Mouse (Mus musculus) hindbrain, embryonic 14.5 days (tissue): ENCODE data around the gene Ceacam19. TPM values are rescaled to one million over a fixed set of nuclear protein-coding genes. Genes with fewer than 3 reads are reported as not detected.

Experiments used
- ATAC-seq: fragments of 200-750 bp; cut with Nextera tagmentation; 2 replicates; pipeline ENCODE4 v1.8.0; 2017; ENCODE audit warnings: moderate number of reproducible peaks, mild to moderate bottlenecking, moderate TSS enrichment, moderate library complexity; ENCODE audit not compliant: low FRiP score
- DNase-seq: peaks from one replicate; pipeline ENCODE4 v3.0.0-alpha.2; 2015; ENCODE audit warnings: low spot score
- H3K27ac ChIP-seq: fragments of 300-500 bp; sonication (generic); 2 replicates; pipeline ENCODE4 v1.5.1; 2014; ENCODE audit warnings: mild to moderate bottlenecking, moderate library complexity
- H3K27me3 ChIP-seq: fragments of 300-500 bp; sonication (generic); 2 replicates; pipeline ENCODE4 v1.6.1; 2014; ENCODE audit warnings: mild to moderate bottlenecking, low read length, mixed read lengths; ENCODE audit not compliant: control insufficient read depth, insufficient read depth
- H3K36me3 ChIP-seq: fragments of 300-500 bp; sonication (generic); replicated peaks from 2 replicates; pipeline ENCODE4 v1.6.1; 2014; ENCODE audit not compliant: control insufficient read depth, insufficient read depth
- H3K4me1 ChIP-seq: fragments of 300-500 bp; sonication (generic); replicated peaks from 2 replicates; pipeline ENCODE4 v1.6.1; 2014; ENCODE audit warnings: antibody characterized with exemption, low read length, mixed read lengths; ENCODE audit not compliant: control insufficient read depth, insufficient read depth
- H3K4me2 ChIP-seq: fragments of 300-500 bp; sonication (generic); replicated peaks from 2 replicates; pipeline ENCODE4 v1.6.1; 2014; ENCODE audit warnings: mild to moderate bottlenecking, moderate library complexity
- H3K4me3 ChIP-seq: fragments of 300-500 bp; sonication (generic); replicated peaks from 2 replicates; pipeline ENCODE4 v1.5.1; 2014; ENCODE audit warnings: mild to moderate bottlenecking, low read length
- H3K9ac ChIP-seq: fragments of 300-500 bp; sonication (generic); 2 replicates; pipeline ENCODE4 v1.6.1; 2014
- H3K9me3 ChIP-seq: fragments of 300-500 bp; sonication (generic); 2 replicates; pipeline ENCODE4 v1.6.1; 2016; ENCODE audit warnings: low read length; ENCODE audit not compliant: control insufficient read depth
- WGBS: fragments of 180-500 bp; shearing (Covaris S2); extraction: QIAGEN DNeasy Blood & Tissue Kit; methylation state at CpG from one replicate; pipeline ENCODE4 v1.1.7; 2014; 5-methylcytosine and 5-hydroxymethylcytosine counted together
- polyA plus RNA-seq: library from polyadenylated mRNA; unstranded; fragments of >200 nt; fragmentation: Nextera tagmentation; extraction: Ambion mirVana; gene quantifications from 2 replicates; pipeline ENCODE4 v1.2.1, GENCODE M21; 2014

The Ceacam19 gene
- polyA plus RNA-seq, 1 experiment from 2014 or later, result not detected

GRCm38 (mm10) chr7:19866490-19866889, 21.3 kb downstream of the Ceacam19 start:
- Histone ChIP-seq H3K9ac (no peak overlapping the region), H3K4me3 (no peak overlapping the region), H3K9me3 (no peaks in the 10 kb centered on the region), H3K27ac (no peak overlapping the region), H3K27me3 (no peaks in the 10 kb centered on the region), H3K4me1 (no peaks in the 10 kb centered on the region), H3K4me2 (no peak overlapping the region), H3K36me3 (no peaks in the 10 kb centered on the region)
- ATAC-seq (no peak), DNase-seq (no peak)
- 91% methylated on average over 6 of the region's 6 CpGs for WGBS

GRCm38 (mm10) chr7:19865246-19866036, 22.3 kb downstream of the Ceacam19 start:
- 86% methylated on average over 8 of the region's 8 CpGs for WGBS
- no peaks in the 10 kb centered on the region for H3K27me3 ChIP-seq
- no peaks in the 10 kb centered on the region for H3K4me1 ChIP-seq
- H3K9ac ChIP-seq, result no peak overlapping the region
- no peak overlapping the region for H3K4me2 ChIP-seq
- no peaks in the 10 kb centered on the region for H3K9me3 ChIP-seq
- no peak overlapping the region for H3K4me3 ChIP-seq
- no peak overlapping the region for H3K27ac ChIP-seq
- DNase-seq (no peak), ATAC-seq (no peak)
- no peaks in the 10 kb centered on the region for H3K36me3 ChIP-seq

- H3K27me3 ChIP-seq, result no peaks in the 10 kb centered on the region
Measured at GRCm38 (mm10) chr7:19864241-19864640, 23.5 kb downstream of the Ceacam19 start.

GRCm38 (mm10) chr7:19861199-19861598, 26.6 kb downstream of the Ceacam19 start, which contains the start of gene Ceacam16:
TSS of gene Ceacam16 (minus strand) at chr7:19861299.
- DNase-seq (no peak), ATAC-seq (no peak)
- Histone ChIP-seq H3K4me2 (no peak within 1 kb of the TSS), H3K27ac (no peak within 1 kb of the TSS), H3K4me3 (no peak within 1 kb of the TSS), H3K9ac (no peak within 1 kb of the TSS), H3K4me1 (no peaks in the 10 kb centered on the region), H3K9me3 (no peaks in the 10 kb centered on the region), H3K27me3 (no peaks in the 10 kb centered on the region), H3K36me3 (no peaks in the 10 kb centered on the region)
- WGBS, result 85% methylated on average over 9 of the region's 9 CpGs

More at GRCm38 (mm10) chr7:19864241-19864640, 23.5 kb downstream of the Ceacam19 start:
- 54% methylated on average over 2 of the region's 2 CpGs for WGBS
- Histone ChIP-seq H3K36me3 (no peaks in the 10 kb centered on the region), H3K27ac (no peak overlapping the region), H3K9ac (no peak overlapping the region), H3K4me2 (no peak overlapping the region), H3K4me3 (no peak overlapping the region), H3K4me1 (no peaks in the 10 kb centered on the region), H3K9me3 (no peaks in the 10 kb centered on the region)
- ATAC-seq, result no peak
- no peak for DNase-seq

- ATAC-seq (no peak), DNase-seq (no peak)
- no peaks in the 10 kb centered on the region for H3K36me3 ChIP-seq
- no peak overlapping the region for H3K4me2 ChIP-seq
- 76% methylated on average over 10 of the region's 10 CpGs for WGBS
- H3K4me3 ChIP-seq, result no peak overlapping the region
- H3K9me3 ChIP-seq, result no peaks in the 10 kb centered on the region
- no peak overlapping the region for H3K27ac ChIP-seq
- H3K9ac ChIP-seq, result no peak overlapping the region
- H3K4me1 ChIP-seq, result no peaks in the 10 kb centered on the region
- H3K27me3 ChIP-seq, result no peaks in the 10 kb centered on the region
Measured at GRCm38 (mm10) chr7:19859740-19860139, 28.0 kb downstream of the Ceacam19 start.

GRCm38 (mm10) chr7:19856283-19856682, 31.5 kb downstream of the Ceacam19 start:
- H3K36me3 ChIP-seq, result no peaks in the 10 kb centered on the region
- ATAC-seq (no peak), DNase-seq (no peak)
- H3K27me3 ChIP-seq, result no peaks in the 10 kb centered on the region
- 91% methylated on average over 6 of the region's 6 CpGs for WGBS
- H3K4me1 ChIP-seq, result no peaks in the 10 kb centered on the region
- H3K9ac ChIP-seq, result no peak overlapping the region
- H3K27ac ChIP-seq, result no peak overlapping the region
- H3K4me3 ChIP-seq, result no peak overlapping the region
- H3K9me3 ChIP-seq, result no peaks in the 10 kb centered on the region
- no peak overlapping the region for H3K4me2 ChIP-seq

- H3K4me1 ChIP-seq, result no peaks in the 10 kb centered on the region
- H3K4me3 ChIP-seq, result no peak overlapping the region
- H3K27ac ChIP-seq, result no peak overlapping the region
- 80% methylated on average over 5 of the region's 5 CpGs for WGBS
- ATAC-seq (no peak), DNase-seq (no peak)
- no peaks in the 10 kb centered on the region for H3K36me3 ChIP-seq
- no peak overlapping the region for H3K4me2 ChIP-seq
- H3K9ac ChIP-seq, result no peak overlapping the region
- H3K9me3 ChIP-seq, result no peaks in the 10 kb centered on the region
- no peaks in the 10 kb centered on the region; the same call in 1 of the 2 replicates for H3K27me3 ChIP-seq
Measured at GRCm38 (mm10) chr7:19855663-19856062, 32.1 kb downstream of the Ceacam19 start.

GRCm38 (mm10) chr7:19853526-19853925, 34.2 kb downstream of the Ceacam19 start:
- Histone ChIP-seq H3K9me3 (no peaks in the 10 kb centered on the region), H3K4me3 (no peak overlapping the region)
- WGBS, result 91% methylated on average over 20 of the region's 20 CpGs

GRCm38 (mm10) chr7:19851858-19852570, 35.8 kb downstream of the Ceacam19 start, which contains the start of gene Gm19345:
TSS of gene Gm19345 (plus strand) at chr7:19852003.
- Histone ChIP-seq H3K27me3 (peaks cover 7% of the 10 kb centered on the region), H3K4me3 (peak within 1 kb of the TSS; percentile 40), H3K9me3 (no peaks in the 10 kb centered on the region), H3K27ac (peak within 1 kb of the TSS; percentile 73), H3K36me3 (no peaks in the 10 kb centered on the region), H3K4me2 (peak within 1 kb of the TSS; percentile 61), H3K4me1 (no peaks in the 10 kb centered on the region), H3K9ac (peak within 1 kb of the TSS; percentile 68)
- DNase-seq (peak; percentile 59), ATAC-seq (peak; percentile 85)
- WGBS, result 6% methylated on average over 33 of the region's 33 CpGs

More at GRCm38 (mm10) chr7:19853526-19853925, 34.2 kb downstream of the Ceacam19 start:
- Histone ChIP-seq H3K27ac (no peak overlapping the region), H3K27me3 (no peaks in the 10 kb centered on the region; the same call in 1 of the 2 replicates), H3K4me1 (no peaks in the 10 kb centered on the region), H3K36me3 (no peaks in the 10 kb centered on the region), H3K4me2 (no peak overlapping the region), H3K9ac (no peak overlapping the region)
- no peak for ATAC-seq
- DNase-seq, result no peak
